Mouse (Mus musculus) erythroid progenitor cell, adult 5-6 weeks (primary cell): Measurements from ENCODE around the gene Invs. TPM values are rescaled to one million over a fixed set of nuclear protein-coding genes. Genes with fewer than 3 reads are reported as not detected.
A peak's percentile ranks its signal among the peaks of the same experiment; 100 is the strongest.

ENCODE experiments used
- ATAC-seq: replicated peaks from 2 replicates; pipeline ENCODE4 v1.8.0; 2016; ENCODE audit warnings: moderate number of reproducible peaks, mild to moderate bottlenecking, moderate TSS enrichment, inconsistent platforms; ENCODE audit not compliant: poor library complexity, low FRiP score, severe bottlenecking
- total RNA-seq, 2 experiments: library from RNA; stranded (forward) in 1 of 2; stranded (reverse) in 1 of 2; fragments of 150-400 nt in 1 of 2; fragments of 186-747, 209-891 nt in 1 of 2; gene quantifications; 2 replicates each; pipeline versions ENCODE4 v1.2.3 to v1.2.4; 2015 to 2017; ENCODE audit warnings: low replicate concordance in 2 of 2

Gene Invs
- 0.72 and 2.1 TPM in 2 replicates for total RNA-seq (2015; ENCODE audit: low replicate concordance)
- total RNA-seq (2017; ENCODE audit: low replicate concordance): 0.98 and 2.7 TPM in 2 replicates

GRCm38 (mm10) chr4:48279498-48280134 is at the start of gene Invs, which contains the start of gene Erp44:
Gene Invs, plus strand, starts transcription at chr4:48279760.
Gene Erp44, minus strand, starts transcription at chr4:48279558.
- ATAC-seq: peak; percentile 98

DNA sequence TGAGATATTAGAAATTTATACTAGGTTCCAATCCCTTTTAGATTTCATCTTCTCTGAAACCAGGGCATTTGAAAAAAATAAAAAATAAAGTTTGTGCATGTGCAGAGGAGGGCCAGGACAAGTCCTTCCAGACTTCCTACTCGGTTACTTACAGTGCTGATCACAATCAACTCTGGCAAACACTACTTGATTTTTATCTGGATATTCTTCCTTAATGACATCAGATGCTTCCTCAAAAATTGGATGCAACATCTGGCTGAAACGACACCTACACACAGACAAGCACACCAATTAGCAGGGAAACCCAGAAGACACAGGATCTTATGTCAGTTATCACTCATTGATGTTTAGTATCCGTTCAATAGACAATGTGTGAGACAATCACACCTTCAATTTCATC is 42.8 kb upstream of the Invs start:
- ATAC-seq: no peak

DNA sequence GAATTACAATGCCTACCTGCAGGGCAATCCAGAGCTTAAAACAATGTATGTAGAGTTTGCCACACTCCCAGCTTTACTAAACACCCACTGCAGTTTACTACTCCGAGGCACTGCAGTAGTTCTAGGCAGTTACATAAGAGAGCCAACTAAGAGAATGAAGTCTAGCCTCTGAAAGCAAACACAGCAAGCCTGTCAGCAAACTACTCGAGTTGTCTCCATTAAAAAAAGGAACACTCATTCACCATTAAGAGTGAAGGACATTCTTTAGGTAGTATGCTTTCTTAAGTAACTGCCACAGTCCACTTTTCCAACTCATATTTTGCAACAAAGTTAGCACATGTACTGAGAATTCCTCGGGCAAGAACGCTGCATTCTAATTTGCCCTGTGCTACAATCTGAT is 40.5 kb upstream of the Invs start:
- ATAC-seq: no peak

- no peak for ATAC-seq
Observed at GRCm38 (mm10) chr4:48242482-48242881, 37.1 kb upstream of the Invs start.

GRCm38 (mm10) chr4:48243737-48244136 is 35.8 kb upstream of the Invs start:
- ATAC-seq: no peak

GRCm38 (mm10) chr4:48244280-48244679 is 35.3 kb upstream of the Invs start:
- no peak for ATAC-seq

DNA sequence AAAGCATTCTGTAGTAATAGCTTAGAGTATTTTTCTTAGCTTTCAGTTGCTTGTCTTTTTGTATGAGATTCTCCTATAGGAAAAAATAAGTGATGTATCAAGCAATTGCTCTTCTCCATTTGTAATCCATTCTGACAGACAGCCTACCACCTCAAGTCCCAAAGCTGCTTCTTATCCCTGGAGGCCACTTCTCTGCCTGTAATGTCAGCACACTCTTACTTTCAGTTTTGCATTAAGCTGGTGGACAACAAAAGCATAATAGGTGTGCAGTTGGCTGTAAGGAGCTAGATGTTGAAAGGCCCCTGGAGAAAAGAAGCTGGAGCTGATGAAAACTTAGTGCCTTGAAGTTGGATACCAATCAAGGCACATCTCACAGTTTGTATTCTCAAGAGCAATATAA is 26.3 kb upstream of the Invs start:
- ATAC-seq: no peak

DNA sequence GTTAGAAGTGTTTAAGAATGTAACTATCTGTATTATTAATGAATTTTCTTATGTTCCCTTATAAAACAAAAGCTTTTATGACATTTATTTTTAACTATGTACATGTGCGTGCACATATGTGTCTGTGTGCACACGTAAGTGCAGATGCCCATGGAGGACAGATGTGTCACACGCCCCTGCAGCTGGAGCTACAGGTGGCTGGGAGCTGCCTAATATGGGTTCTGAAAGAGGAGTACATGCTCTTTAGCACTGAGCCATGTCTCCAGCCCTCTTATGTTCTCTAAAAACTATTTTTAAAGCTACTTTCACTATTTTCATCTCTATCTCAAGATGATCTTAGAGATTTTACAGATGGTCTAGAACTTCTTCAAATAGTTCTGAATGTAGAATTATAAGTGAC is 21.5 kb upstream of the Invs start:
- ATAC-seq: no peak

DNA sequence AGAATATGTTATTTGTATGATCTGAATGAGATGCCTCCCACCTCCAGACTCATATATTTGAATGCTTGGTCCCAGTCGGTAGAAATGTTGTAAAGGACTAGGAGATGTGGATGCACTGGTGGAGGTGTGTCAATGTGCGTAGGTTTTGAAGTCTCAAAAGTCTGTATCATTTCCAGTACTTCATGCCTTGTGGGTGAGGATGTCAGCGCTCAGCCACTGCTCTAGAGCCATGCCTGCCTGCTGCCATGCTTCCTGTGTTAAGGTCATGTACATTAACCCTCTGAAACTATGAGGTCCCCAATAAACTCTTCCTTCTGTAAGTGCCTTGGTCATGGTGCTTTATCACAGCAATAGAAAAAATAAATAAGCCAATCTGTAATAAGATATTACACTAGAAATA is 11.9 kb upstream of the Invs start:
- ATAC-seq: no peak

DNA sequence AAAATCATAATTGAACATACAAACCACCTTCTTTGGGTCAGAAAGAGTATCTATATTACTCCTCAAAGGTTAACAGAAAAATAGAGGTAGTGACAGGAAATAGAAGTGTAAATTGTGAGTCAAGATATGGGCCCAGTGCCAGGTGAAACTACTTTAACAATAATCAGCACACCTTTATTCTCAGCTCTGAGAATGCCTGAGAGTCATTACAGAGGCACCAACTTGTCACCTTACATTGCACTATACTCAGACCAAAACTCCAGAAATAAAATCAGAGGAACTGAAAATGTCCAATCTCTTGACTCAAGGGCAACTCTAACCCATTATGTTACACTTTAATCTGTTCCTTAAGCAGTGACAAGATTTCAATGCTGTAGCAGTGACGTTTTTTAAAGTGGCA is 11.4 kb upstream of the Invs start:
- no peak for ATAC-seq

- no peak for ATAC-seq
Observed at GRCm38 (mm10) chr4:48270532-48270931, 9.0 kb upstream of the Invs start.

DNA sequence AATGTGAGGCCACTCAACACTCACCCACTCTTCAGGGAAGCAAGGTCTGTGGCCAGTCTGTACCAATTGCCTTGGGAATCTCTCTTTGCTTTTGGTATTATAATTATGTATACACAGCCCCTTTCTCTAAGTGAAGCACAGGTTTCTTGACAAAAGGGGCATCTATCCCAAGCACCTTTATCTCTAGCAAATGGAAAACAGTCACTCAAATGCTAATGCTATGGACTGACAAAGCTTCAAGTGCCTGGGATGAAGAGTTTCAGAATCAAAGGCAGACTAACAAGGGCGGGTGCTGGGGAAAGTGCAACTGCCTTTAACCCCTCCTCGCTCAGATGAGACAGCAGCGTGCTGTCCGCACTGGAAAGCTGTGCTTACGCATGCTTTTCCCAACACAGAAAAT is 7.7 kb upstream of the Invs start:
- ATAC-seq: no peak

DNA sequence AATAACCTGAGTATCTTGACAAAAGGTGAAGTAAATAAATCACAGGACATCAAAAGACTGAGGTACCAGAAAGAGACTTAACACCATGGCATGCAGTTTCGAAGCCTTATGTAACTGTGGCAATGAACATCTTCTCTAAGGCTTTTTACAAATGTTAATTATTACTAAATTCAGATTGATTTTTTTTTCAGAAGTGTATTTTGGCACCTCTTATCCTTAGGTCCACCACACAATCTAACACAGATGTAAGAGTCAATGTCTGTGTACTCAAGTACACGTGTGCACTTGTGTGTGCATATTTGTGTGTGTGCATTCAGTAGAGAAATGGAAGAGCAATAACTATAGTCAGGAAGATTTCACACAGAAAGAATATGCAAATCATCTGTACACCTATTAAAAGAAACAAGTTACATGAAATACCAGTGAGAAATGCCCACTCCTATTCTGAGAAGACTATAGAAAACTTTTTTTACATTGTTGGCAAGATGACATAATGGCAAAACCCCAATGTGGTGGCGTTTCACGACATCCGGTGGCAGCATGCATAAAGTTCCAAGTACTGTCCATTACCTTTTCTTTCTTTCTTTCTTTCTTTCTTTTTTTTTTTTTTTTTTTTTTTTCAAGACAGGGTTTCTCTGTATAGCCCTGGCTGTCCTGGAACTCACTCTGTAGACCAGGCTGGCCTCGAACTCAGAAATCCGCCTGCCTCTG is 6.3 kb upstream of the Invs start:
- ATAC-seq: no peak

GRCm38 (mm10) chr4:48275736-48276135 is 3.8 kb upstream of the Invs start:
- ATAC-seq: no peak

GRCm38 (mm10) chr4:48277011-48277410 is 2.5 kb upstream of the Invs start:
- no peak for ATAC-seq

DNA sequence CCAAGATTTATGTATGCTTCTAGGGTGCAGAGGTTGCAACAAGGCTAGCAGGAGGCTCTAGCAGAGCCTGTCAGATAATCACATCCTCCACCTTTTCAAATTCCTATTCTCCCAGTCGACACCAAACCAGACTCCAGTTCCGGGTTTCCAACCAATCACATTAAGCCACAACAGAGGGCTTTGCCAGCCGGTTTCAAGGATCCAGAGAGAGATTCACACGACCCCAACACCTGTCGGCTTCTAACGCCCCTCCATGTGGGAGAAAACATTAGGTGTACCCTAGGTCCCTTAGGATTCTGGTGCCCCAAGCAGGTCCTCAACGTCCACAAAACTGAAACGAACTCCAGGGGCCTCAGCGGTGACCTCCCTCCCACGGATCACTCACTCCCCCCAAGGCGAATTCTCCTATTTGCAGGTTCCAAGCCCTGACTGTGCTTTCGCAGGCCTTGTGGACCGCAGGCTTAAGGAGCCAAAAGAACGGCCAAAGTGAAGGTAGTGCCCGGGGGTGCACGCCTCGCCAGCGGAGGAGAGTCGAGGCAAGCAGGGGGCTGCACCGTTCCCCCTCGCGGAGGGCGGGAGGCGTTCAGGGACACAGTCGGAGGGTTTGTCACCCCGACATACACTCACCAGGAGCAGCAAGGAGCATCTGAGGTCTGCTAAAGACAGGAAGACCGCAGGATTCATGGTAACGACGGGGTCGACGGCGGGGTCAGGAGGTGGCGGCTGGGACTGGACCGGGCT is 633 bp upstream of the Invs start:
- ATAC-seq: peak; percentile 20

DNA sequence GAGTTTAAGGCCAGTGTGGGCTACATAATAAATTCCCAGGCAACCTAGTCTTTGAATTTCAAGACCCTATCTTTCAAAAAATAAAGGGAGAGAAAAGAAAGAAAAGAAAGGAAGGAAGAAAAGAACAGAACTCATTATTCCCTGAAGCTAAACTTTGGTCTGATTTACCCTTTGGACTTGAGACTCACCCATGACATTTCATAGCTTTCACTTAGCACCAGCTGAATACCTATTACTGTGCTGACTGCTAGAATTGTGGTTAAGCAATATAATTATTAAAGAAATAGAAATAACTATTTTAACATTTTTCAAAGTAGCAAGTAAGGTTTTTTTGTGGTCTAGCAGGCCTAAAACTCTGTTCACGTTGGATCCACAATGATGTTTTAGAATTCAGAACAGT is 1.6 kb downstream of the Invs start:
- no peak for ATAC-seq

DNA sequence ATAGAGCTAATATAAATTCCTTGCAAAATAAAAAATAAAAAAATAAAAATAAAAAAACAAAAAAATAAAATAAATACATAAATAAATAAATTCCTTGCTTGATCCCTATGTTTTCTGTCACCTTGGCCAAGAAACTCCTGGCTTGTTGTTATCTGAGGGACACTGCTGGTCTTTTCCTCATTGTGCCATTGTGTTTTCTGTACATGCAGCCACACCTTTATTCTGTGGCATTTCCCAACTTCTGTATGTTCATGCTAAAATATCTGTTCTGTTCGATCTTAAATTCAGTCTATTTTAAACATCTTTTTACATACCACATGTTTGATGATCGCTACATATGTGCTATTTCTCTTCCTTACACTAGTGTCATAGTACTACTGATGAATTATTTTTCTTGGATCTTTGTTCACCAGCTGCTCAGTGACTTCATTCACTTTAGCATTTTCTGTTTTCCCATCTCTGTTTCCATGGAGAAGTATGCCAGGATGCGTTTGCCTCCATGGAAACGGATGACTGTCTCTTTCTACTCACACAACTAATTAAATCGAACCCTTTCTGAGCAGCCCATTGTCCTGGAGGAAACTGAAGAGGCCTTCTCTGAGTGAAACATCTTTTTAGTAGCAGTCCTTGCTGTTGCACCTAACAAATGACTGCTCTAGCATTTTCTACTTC is 7.7 kb downstream of the Invs start:
- no peak for ATAC-seq

- no peak for ATAC-seq
Observed at GRCm38 (mm10) chr4:48314814-48315213, 35.3 kb downstream of the Invs start.

GRCm38 (mm10) chr4:48316036-48316435 is 36.5 kb downstream of the Invs start:
- ATAC-seq: no peak
